9 mouse cellular contexts compared by ENCODE assay signal in genomic region chr7:27402675-27403074, GRCm38 (mm10). TPM values are rescaled to one million over a fixed set of nuclear protein-coding genes. Genes with fewer than 3 reads are reported as not detected.
DNase-seq lines count a peak whose midpoint lies in the region; ATAC-seq and TF ChIP-seq lines count a peak whose summit lies in the region.
"Had no signal": no experiment of that assay in that cellular context is flagged by ENCODE, and none has a peak within 500 bp of the region (broad histone marks: within the 10 kb centered on the region; RNA-seq: fewer than 3 reads in every experiment).

No protein-coding gene starts in this region.

- no peak overlapping the region for H3K4me3 ChIP-seq in heart, adult 2 months

- intact Hi-C loops in heart, adult 2 months (cut with DNase I), result no loop called here
- intact Hi-C loops in heart, postnatal 25 days (cut with DNase I), result loop anchor here (5.0 kb wide), 1 partner anchor 65 kb away; the partner anchor contains the start of gene Ltbp4
- intact Hi-C loops in left cerebral cortex, postnatal 36 days (cut with DNase I), result no loop called here

- no peak overlapping the region for H3K27ac ChIP-seq in heart, adult 2 months
- H3K27ac ChIP-seq: macrophage had no signal

- TF ChIP-seq POLR2A in heart, adult 2 months (IDR thresholded peaks at IDR 0.05; ENCODE audit: insufficient read depth, low read depth, low read length), result no peak

- H3K36me3 ChIP-seq in heart, adult 2 months (ENCODE audit: control insufficient read depth, insufficient read depth, low read length), result no peaks in the 10 kb centered on the region

- 10% methylated on average over 16 of the region's 16 CpGs for WGBS in heart, adult 2 months

- peak; percentile 75 for TF ChIP-seq CTCF in heart, adult 2 months (IDR thresholded peaks at IDR 0.05)

- ATAC-seq in common myeloid progenitor, adult 5-6 weeks (replicated peaks; ENCODE audit: low read depth, poor library complexity, severe bottlenecking), result peak; percentile 92

- peaks cover 9% of the 10 kb centered on the region; the same call in 1 of the 2 replicates for H3K27me3 ChIP-seq in heart, adult 2 months (ENCODE audit: control insufficient read depth, insufficient read depth, low read length)

- H3K4me1 ChIP-seq in heart, adult 2 months (ENCODE audit: control insufficient read depth, insufficient read depth, low read length), result no peaks in the 10 kb centered on the region

- no peaks in the 10 kb centered on the region for H3K79me2 ChIP-seq in heart, adult 2 months (replicated peaks; ENCODE audit: control insufficient read depth, insufficient read depth, low read length)

- DNase-seq in heart, adult 2 months, result peak; percentile 32 to 66
- no peak for DNase-seq in heart, postnatal 25 days (ENCODE audit: low spot score)
- peak; percentile 74 for DNase-seq in WW6 (ENCODE audit: low read depth, low spot score)
- peak; percentile 76 for DNase-seq in heart, postnatal 4 days
- peak; percentile 72 to 74 for DNase-seq in left cerebral cortex, postnatal 36 days (ENCODE audit: low spot score in 2 of 2)
- DNase-seq in neural tube, embryonic 10.5 days (ENCODE audit: extremely low spot score, low spot score), result peak; percentile 61
- DNase-seq in testis, postnatal 10 days (ENCODE audit: low spot score), result peak; percentile 85

- no peak overlapping the region for H3K9ac ChIP-seq in heart, adult 2 months (ENCODE audit: low read depth, low read length)

- TF ChIP-seq EP300 in heart, adult 2 months (IDR thresholded peaks at IDR 0.05; ENCODE audit: insufficient read depth, low read depth, low read length), result no peak

RNA-seq across cellular contexts. Expression of gene Sptbn4, which starts 44.8 kb away (rescaled TPM):
- under 1 TPM; 0.18 to 0.20 TPM for total RNA-seq in heart, adult 2 months (2021)
- 0.23 and 0.44 TPM in 2 replicates for polyA plus RNA-seq in heart, adult 2 months (2012; rRNA removed)
- under 1 TPM; 0.08 to 0.42 TPM for total RNA-seq in heart, postnatal 25 days (2021)
- 0.34 TPM in 1 of 2 replicates, not detected in the other for total RNA-seq in common myeloid progenitor, adult 5-6 weeks (2017)
- under 1 TPM; 0.32 to 0.50 TPM for total RNA-seq in heart, postnatal 4 days (2021)
- total RNA-seq in left cerebral cortex, postnatal 36 days (2021), result 100 to 1,000 TPM; 124 to 166 TPM

RNA-seq across cellular contexts. Expression of gene Blvrb, which starts 45.1 kb away (rescaled TPM):
- 10 to 100 TPM; 29.9 to 31.7 TPM for total RNA-seq in heart, adult 2 months (2021)
- 41.7 and 46.2 TPM in 2 replicates for polyA plus RNA-seq in heart, adult 2 months (2012; rRNA removed)
- total RNA-seq in heart, postnatal 25 days (2021), result 10 to 100 TPM; 30.1 to 30.5 TPM
- 78.0 and 98.4 TPM in 2 replicates for total RNA-seq in common myeloid progenitor, adult 5-6 weeks (2017)
- total RNA-seq in heart, postnatal 4 days (2021), result 10 to 100 TPM; 36.3 to 44.5 TPM
- 10 to 100 TPM; 17.0 to 18.0 TPM for total RNA-seq in left cerebral cortex, postnatal 36 days (2021)

RNA-seq across cellular contexts. Expression of gene Gm20479, which starts 45.5 kb away (rescaled TPM):
- total RNA-seq in heart, adult 2 months (2021), result under 1 TPM in 1 of 2 experiments, not detected in 1; 0.52 TPM
- not detected in 2 replicates for polyA plus RNA-seq in heart, adult 2 months (2012; rRNA removed)
- total RNA-seq in heart, postnatal 25 days (2021), result not detected
- 2.2 TPM in 1 of 2 replicates, not detected in the other for total RNA-seq in common myeloid progenitor, adult 5-6 weeks (2017)
- 1 to 10 TPM in 1 of 2 experiments, not detected in 1; 3.7 TPM for total RNA-seq in heart, postnatal 4 days (2021)
- total RNA-seq in left cerebral cortex, postnatal 36 days (2021), result not detected
- polyA plus RNA-seq: macrophage had no signal

RNA-seq across cellular contexts. Expression of gene Shkbp1, which starts 46.9 kb away (rescaled TPM):
- 1 to 10 TPM; 4.6 to 7.1 TPM for total RNA-seq in heart, adult 2 months (2021)
- 17.3 and 20.2 TPM in 2 replicates for polyA plus RNA-seq in heart, adult 2 months (2012; rRNA removed)
- total RNA-seq in heart, postnatal 25 days (2021), result 1 to 10 TPM; 6.4 to 8.2 TPM
- total RNA-seq in common myeloid progenitor, adult 5-6 weeks (2017), result 18.4 and 25.8 TPM in 2 replicates
- 10 to 100 TPM; 18.4 to 19.8 TPM for total RNA-seq in heart, postnatal 4 days (2021)
- total RNA-seq in left cerebral cortex, postnatal 36 days (2021), result 10 to 100 TPM; 12.4 to 35.7 TPM

Comparison
In these comparisons a context has a peak if more than half of its experiments do, and no peak if none do; other contexts are left out.
1. RNA of gene Sptbn4, which starts 44.8 kb away (total RNA-seq): 124 to 166 TPM in left cerebral cortex, postnatal 36 days; 0.32 to 0.50 TPM in heart, postnatal 4 days, 0.08 to 0.42 TPM in heart, postnatal 25 days, 0.18 to 0.20 TPM in heart, adult 2 months and 0.34 TPM in common myeloid progenitor, adult 5-6 weeks; every median in the first group is over 10 times any median in the second.